Mouse (Mus musculus): ENCODE measurements at regions not wholly inside any gene's neighbourhood (a gene's known extent, or its start where the extent isn't known, plus 50 kb on each side); places are given as distances from the start of the nearest gene placed in this dataset.

DNA sequence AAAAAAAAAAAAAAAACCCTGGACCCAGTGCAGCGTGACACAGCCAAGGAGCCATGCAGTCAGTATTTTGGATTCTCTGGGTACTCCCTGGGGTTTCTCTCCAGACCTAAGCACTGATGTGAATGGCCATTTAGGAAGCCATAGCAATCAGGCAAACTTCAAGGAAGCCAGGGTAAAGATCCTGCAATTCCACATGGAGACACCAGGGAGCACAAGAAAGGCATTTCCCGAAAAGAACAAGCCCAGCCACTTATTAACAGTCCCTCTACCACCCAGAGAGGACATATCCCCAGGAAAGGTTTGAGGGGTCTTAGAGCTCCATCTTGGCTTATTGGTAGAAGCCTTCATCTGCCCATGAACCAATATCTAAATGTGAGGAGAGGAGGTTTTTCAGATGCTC is 68.3 kb upstream of the Cdh5 start:
- Histone ChIP-seq H3K4me3 (ENCODE audit: insufficient read depth, poor library complexity, severe bottlenecking) (no peak overlapping the region), H3ac (ENCODE audit: control insufficient read depth, insufficient read length, low read depth) (no peak overlapping the region), H3K79me2 (ENCODE audit: control insufficient read depth, insufficient read depth) (no peaks in the 10 kb centered on the region), H3K27me3 (ENCODE audit: control insufficient read depth, insufficient read depth, insufficient read length) (no peaks in the 10 kb centered on the region), H3K79me3 (ENCODE audit: low read depth) (no peaks in the 10 kb centered on the region), H3K36me3 (ENCODE audit: control insufficient read depth, insufficient read depth) (no peaks in the 10 kb centered on the region)
- no peak for TF ChIP-seq MYOG (IDR thresholded peaks at IDR 0.05; ENCODE audit: control insufficient read depth, extremely low read depth, insufficient read length)
- no peak for TF ChIP-seq CEBPB (IDR thresholded peaks at IDR 0.05; ENCODE audit: low read depth)
- TF ChIP-seq USF1 (IDR thresholded peaks at IDR 0.05; ENCODE audit: low read depth): no peak
- TF ChIP-seq MAX (IDR thresholded peaks at IDR 0.05): no peak
- TF ChIP-seq FOSL1 (IDR thresholded peaks at IDR 0.05; ENCODE audit: insufficient read depth, low read length, poor library complexity, severe bottlenecking): no peak
- TF ChIP-seq CTCF (IDR thresholded peaks at IDR 0.05; ENCODE audit: control insufficient read depth, insufficient read depth, insufficient read length): no peak
- no peak for TF ChIP-seq MYOD1 (IDR thresholded peaks at IDR 0.05; ENCODE audit: control insufficient read depth, insufficient read length, low read depth)

DNA sequence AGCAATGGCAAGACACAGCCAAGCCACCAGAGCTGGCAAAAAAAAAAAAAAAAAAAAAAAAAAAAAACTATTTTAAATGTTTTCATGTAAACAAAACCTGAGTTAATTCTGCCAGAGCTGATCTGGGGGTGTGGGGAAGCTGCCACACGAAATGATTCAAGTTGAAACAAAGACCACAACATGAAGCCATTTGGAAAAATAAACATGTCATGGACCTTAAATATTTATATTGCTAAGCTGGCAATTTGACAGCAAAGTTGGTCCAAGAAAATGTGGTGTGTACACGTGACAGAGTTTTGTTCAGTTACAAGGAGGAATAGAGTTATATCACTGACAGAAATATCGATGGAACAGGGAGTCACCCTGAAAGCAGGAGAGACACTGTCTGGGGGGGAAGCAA is 67.1 kb upstream of the Cdh5 start:
- TF ChIP-seq USF1 (IDR thresholded peaks at IDR 0.05; ENCODE audit: low read depth) (no peak), MYOG (IDR thresholded peaks at IDR 0.05; ENCODE audit: control insufficient read depth, extremely low read depth, insufficient read length) (no peak), FOSL1 (IDR thresholded peaks at IDR 0.05; ENCODE audit: insufficient read depth, low read length, poor library complexity, severe bottlenecking) (no peak), MYOD1 (IDR thresholded peaks at IDR 0.05; ENCODE audit: control insufficient read depth, insufficient read length, low read depth) (no peak), CTCF (IDR thresholded peaks at IDR 0.05; ENCODE audit: control insufficient read depth, insufficient read depth, insufficient read length) (no peak), MAX (IDR thresholded peaks at IDR 0.05) (no peak), CEBPB (IDR thresholded peaks at IDR 0.05; ENCODE audit: low read depth) (no peak)
- no peak overlapping the region for H3ac ChIP-seq (ENCODE audit: control insufficient read depth, insufficient read length, low read depth)
- no peak overlapping the region for H3K4me3 ChIP-seq (ENCODE audit: insufficient read depth, poor library complexity, severe bottlenecking)
- no peaks in the 10 kb centered on the region for H3K36me3 ChIP-seq (ENCODE audit: control insufficient read depth, insufficient read depth)
- H3K79me3 ChIP-seq (ENCODE audit: low read depth): no peaks in the 10 kb centered on the region
- H3K79me2 ChIP-seq (ENCODE audit: control insufficient read depth, insufficient read depth): no peaks in the 10 kb centered on the region
- no peaks in the 10 kb centered on the region for H3K27me3 ChIP-seq (ENCODE audit: control insufficient read depth, insufficient read depth, insufficient read length)

DNA sequence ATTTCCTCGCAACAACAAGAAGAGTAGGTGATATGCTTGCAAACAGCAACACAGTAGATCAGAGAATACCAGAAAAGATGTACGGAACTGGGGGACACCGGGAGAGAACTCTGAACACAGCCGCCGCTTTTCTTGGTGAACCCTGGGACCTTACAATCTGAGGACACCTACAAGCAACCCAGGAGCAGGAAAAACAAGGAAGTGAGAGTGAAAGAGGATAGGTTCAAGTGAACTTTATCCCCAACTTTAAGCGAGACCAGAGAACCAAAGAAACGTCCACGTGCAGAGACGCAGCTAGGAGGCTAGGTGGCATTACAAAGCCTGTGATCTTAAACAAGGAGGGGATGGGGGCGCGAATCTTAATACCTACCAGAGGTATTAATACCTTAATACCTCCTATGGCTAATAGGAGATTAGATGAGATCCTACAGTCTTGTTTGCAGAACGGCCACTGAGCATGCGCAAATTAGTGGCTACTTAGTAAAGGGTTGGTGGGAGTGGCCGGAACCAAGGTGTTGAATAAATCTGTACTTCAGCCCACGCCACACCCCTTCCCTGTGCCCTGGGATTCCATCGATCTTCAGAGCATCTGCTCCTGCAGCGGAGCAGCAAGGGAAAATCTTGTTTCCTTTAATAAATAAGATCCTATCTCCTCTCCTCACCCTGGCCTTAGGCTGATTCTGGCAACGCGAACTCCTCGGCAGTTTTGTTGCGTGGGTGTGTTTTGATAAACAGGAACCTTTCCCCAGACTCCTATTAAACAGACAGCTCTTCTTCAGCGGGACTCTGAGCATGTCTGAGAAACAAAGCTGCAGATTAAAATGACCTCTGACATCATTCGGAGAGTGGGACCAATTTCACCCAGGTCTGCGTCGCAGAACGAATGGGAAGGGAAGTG is 64.6 kb upstream of the Cdh5 start:
- H3K27me3 ChIP-seq (ENCODE audit: control insufficient read depth, insufficient read depth, insufficient read length): no peaks in the 10 kb centered on the region
- no peaks in the 10 kb centered on the region for H3K79me2 ChIP-seq (ENCODE audit: control insufficient read depth, insufficient read depth)
- no peak overlapping the region for H3K4me3 ChIP-seq (ENCODE audit: insufficient read depth, poor library complexity, severe bottlenecking)
- H3ac ChIP-seq (ENCODE audit: control insufficient read depth, insufficient read length, low read depth): no peak overlapping the region
- H3K36me3 ChIP-seq (ENCODE audit: control insufficient read depth, insufficient read depth): no peaks in the 10 kb centered on the region
- H3K79me3 ChIP-seq (ENCODE audit: low read depth): no peaks in the 10 kb centered on the region
- no peak for TF ChIP-seq CEBPB (IDR thresholded peaks at IDR 0.05; ENCODE audit: low read depth)
- no peak for TF ChIP-seq MYOG (IDR thresholded peaks at IDR 0.05; ENCODE audit: control insufficient read depth, extremely low read depth, insufficient read length)
- no peak for TF ChIP-seq MYOD1 (IDR thresholded peaks at IDR 0.05; ENCODE audit: control insufficient read depth, insufficient read length, low read depth)
- no peak for TF ChIP-seq MAX (IDR thresholded peaks at IDR 0.05)
- no peak for TF ChIP-seq FOSL1 (IDR thresholded peaks at IDR 0.05; ENCODE audit: insufficient read depth, low read length, poor library complexity, severe bottlenecking)

DNA sequence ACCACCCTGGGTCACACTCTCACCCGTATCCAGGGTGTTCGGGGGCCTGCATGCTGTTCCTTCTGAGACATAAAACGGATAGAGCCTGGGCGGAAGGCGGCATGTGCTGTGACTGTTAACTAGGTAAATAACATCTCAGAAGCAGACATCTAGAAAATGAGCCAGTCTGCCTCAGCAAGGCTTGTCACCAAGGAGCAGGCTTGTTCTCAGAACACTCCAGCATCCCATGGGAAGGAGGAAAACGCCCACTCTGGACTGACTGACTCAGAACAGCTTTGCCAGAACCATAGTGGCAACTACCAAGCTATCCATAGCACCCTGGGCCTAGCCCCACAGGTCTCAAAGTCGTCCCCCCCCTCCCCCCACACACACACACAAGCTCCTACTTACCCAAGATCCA is 63.8 kb upstream of the Cdh5 start:
- Histone ChIP-seq H3ac (ENCODE audit: control insufficient read depth, insufficient read length, low read depth) (no peak overlapping the region), H3K79me2 (ENCODE audit: control insufficient read depth, insufficient read depth) (no peaks in the 10 kb centered on the region), H3K79me3 (ENCODE audit: low read depth) (no peaks in the 10 kb centered on the region), H3K36me3 (ENCODE audit: control insufficient read depth, insufficient read depth) (no peaks in the 10 kb centered on the region), H3K27me3 (ENCODE audit: control insufficient read depth, insufficient read depth, insufficient read length) (no peaks in the 10 kb centered on the region), H3K4me3 (ENCODE audit: insufficient read depth, poor library complexity, severe bottlenecking) (no peak overlapping the region)
- no peak for TF ChIP-seq USF1 (IDR thresholded peaks at IDR 0.05; ENCODE audit: low read depth)
- TF ChIP-seq FOSL1 (IDR thresholded peaks at IDR 0.05; ENCODE audit: insufficient read depth, low read length, poor library complexity, severe bottlenecking): no peak
- TF ChIP-seq CEBPB (IDR thresholded peaks at IDR 0.05; ENCODE audit: low read depth): no peak
- no peak for TF ChIP-seq MYOD1 (IDR thresholded peaks at IDR 0.05; ENCODE audit: control insufficient read depth, insufficient read length, low read depth)
- TF ChIP-seq MYOG (IDR thresholded peaks at IDR 0.05; ENCODE audit: control insufficient read depth, extremely low read depth, insufficient read length): no peak
- no peak for TF ChIP-seq MAX (IDR thresholded peaks at IDR 0.05)
- no peak for TF ChIP-seq CTCF (IDR thresholded peaks at IDR 0.05; ENCODE audit: control insufficient read depth, insufficient read depth, insufficient read length)

DNA sequence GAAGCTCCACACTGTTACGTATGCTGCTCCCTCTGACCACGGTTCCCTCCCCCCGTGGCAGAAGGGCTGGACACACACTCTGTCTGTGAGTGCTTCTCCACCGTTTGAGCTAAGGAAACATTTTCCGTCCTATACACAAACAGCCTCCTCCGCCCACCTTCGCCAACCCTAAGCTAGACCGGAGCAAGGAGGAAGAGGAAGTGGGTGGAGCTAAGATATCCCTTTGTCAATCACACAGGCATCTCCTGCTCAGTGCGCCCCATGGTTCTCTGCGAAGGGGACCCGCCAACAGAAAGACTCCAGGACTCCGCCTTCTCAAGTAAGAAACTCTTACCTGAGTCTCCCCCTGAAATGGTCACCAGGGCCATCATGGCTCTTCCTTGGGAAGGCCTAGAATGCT is 61.9 kb upstream of the Cdh5 start:
- Histone ChIP-seq H3K36me3 (ENCODE audit: control insufficient read depth, insufficient read depth) (no peaks in the 10 kb centered on the region), H3ac (ENCODE audit: control insufficient read depth, insufficient read length, low read depth) (no peak overlapping the region), H3K79me3 (ENCODE audit: low read depth) (no peaks in the 10 kb centered on the region), H3K27me3 (ENCODE audit: control insufficient read depth, insufficient read depth, insufficient read length) (no peaks in the 10 kb centered on the region), H3K79me2 (ENCODE audit: control insufficient read depth, insufficient read depth) (no peaks in the 10 kb centered on the region), H3K4me3 (ENCODE audit: insufficient read depth, poor library complexity, severe bottlenecking) (no peak overlapping the region)
- TF ChIP-seq MAX (IDR thresholded peaks at IDR 0.05): no peak
- TF ChIP-seq CTCF (IDR thresholded peaks at IDR 0.05; ENCODE audit: control insufficient read depth, insufficient read depth, insufficient read length): no peak

DNA sequence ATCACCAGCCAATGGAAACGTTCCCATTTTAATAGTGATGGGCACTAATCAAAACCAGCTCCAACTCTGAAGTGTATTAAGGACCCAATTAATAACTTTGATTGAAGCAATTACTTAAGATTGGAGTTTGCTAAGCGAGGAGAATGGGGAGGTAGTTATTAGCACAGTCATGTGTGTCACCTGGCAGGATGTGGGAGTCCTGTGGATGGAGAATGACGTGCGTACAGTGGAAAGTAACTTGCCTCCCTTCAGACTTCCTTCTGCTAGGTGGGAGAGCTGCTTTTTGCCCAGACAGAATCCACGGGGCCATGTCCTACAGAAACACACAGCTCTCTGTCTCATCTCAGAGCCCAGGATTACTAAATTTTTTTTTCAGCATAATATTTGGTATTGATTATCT is 59.9 kb upstream of the Cdh5 start:
- Histone ChIP-seq H3ac (ENCODE audit: control insufficient read depth, insufficient read length, low read depth) (no peak overlapping the region), H3K36me3 (ENCODE audit: control insufficient read depth, insufficient read depth) (no peaks in the 10 kb centered on the region), H3K4me3 (ENCODE audit: insufficient read depth, poor library complexity, severe bottlenecking) (no peak overlapping the region), H3K27me3 (ENCODE audit: control insufficient read depth, insufficient read depth, insufficient read length) (no peaks in the 10 kb centered on the region), H3K79me2 (ENCODE audit: control insufficient read depth, insufficient read depth) (no peaks in the 10 kb centered on the region), H3K79me3 (ENCODE audit: low read depth) (no peaks in the 10 kb centered on the region)
- TF ChIP-seq CTCF (IDR thresholded peaks at IDR 0.05; ENCODE audit: control insufficient read depth, insufficient read depth, insufficient read length): no peak
- TF ChIP-seq MYOG (IDR thresholded peaks at IDR 0.05; ENCODE audit: control insufficient read depth, extremely low read depth, insufficient read length): no peak
- TF ChIP-seq MAX (IDR thresholded peaks at IDR 0.05): no peak
- no peak for TF ChIP-seq MYOD1 (IDR thresholded peaks at IDR 0.05; ENCODE audit: control insufficient read depth, insufficient read length, low read depth)
- no peak for TF ChIP-seq FOSL1 (IDR thresholded peaks at IDR 0.05; ENCODE audit: insufficient read depth, low read length, poor library complexity, severe bottlenecking)

Data from C2C12 (cell line).